Mouse (Mus musculus) thymus, adult 2 months (tissue): ENCODE data around the gene Zscan21. TPM values are rescaled to one million over a fixed set of nuclear protein-coding genes. Genes with fewer than 3 reads are reported as not detected.

Experiments
- DNase-seq: peaks from one replicate; pipeline ENCODE4 v3.0.0; 2021
- H3K27ac ChIP-seq: fragments of 200-500 bp; 2 replicates; pipeline ENCODE4 v1.5.1; 2012; ENCODE audit warnings: low read length, control low read depth; ENCODE audit not compliant: control insufficient read depth, insufficient read depth
- H3K27me3 ChIP-seq: fragments of 200-500 bp; 2 replicates; pipeline ENCODE4 v1.6.1; 2012; ENCODE audit warnings: mild to moderate bottlenecking, low read length, moderate library complexity, mixed read lengths; ENCODE audit not compliant: control insufficient read depth, insufficient read depth
- H3K36me3 ChIP-seq: fragments of 200-500 bp; 2 replicates; pipeline ENCODE4 v1.6.1; 2012; ENCODE audit warnings: mild to moderate bottlenecking, low read length, moderate library complexity; ENCODE audit not compliant: control insufficient read depth, insufficient read depth
- H3K4me1 ChIP-seq: fragments of 200-500 bp; replicated peaks from 2 replicates; pipeline ENCODE4 v1.6.1; 2012; ENCODE audit warnings: low read length; ENCODE audit not compliant: control insufficient read depth, insufficient read depth
- H3K4me3 ChIP-seq: fragments of 200-500 bp; 2 replicates; pipeline ENCODE4 v1.5.1; 2012; ENCODE audit warnings: mild to moderate bottlenecking, low read length, control low read depth, moderate library complexity; ENCODE audit not compliant: control insufficient read depth, insufficient read depth
- CTCF ChIP-seq: fragments of 200-500 bp; IDR thresholded peaks from 2 replicates; pipeline ENCODE4 v1.5.1; 2012; ENCODE audit warnings: mild to moderate bottlenecking, control low read depth, low read length, moderate library complexity, borderline replicate concordance; ENCODE audit not compliant: control insufficient read depth, poor library complexity, insufficient read depth; ENCODE audit errors: extremely low read depth
- POLR2A ChIP-seq: fragments of 200-500 bp; IDR thresholded peaks from 2 replicates; pipeline ENCODE4 v1.6.1; 2012; ENCODE audit warnings: mild to moderate bottlenecking, low read length, control low read depth, moderate library complexity; ENCODE audit not compliant: control insufficient read depth, poor library complexity, insufficient read depth; ENCODE audit errors: extremely low read depth
- WGBS: fragments of 180-500 bp; shearing (Covaris S2); methylation state at CpG from one replicate; pipeline ENCODE4 v1.1.7; 2018; 5-methylcytosine and 5-hydroxymethylcytosine counted together
- polyA plus RNA-seq: library from polyadenylated mRNA; depleted of rRNA; stranded (reverse); fragments of >200 nt; gene quantifications from 2 replicates; pipeline ENCODE4 v1.2.3, GENCODE M21; 2012

Zscan21 gene
- polyA plus RNA-seq, 1 experiment = 13.0 TPM

DNA sequence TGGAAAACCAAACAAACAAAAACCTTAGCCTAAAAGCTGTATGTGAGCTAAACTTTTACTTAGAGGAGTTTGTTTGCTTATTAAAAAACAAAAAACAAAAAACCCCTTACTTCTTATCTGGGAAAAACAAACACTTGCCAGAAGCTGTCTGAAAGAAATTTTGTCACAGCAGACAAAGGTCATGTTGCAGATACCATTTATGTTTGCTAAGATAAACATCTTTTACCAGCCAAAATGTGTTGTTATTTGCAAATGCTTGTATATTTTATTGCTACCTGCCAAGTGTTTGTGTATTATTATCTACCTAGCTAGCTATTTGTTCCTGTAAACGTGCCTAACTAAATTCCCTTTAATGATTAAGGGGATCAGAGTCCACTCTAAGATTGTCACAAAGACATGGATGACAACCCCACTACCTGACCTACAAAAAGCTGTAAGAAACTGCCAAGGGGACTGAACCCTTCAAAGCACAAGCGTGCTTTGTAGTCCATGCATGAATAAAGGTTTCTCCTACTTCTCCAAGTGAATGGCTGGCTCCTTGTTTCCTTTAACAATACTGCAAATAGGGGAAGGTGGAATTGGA lies 33.3 kb upstream of the Zscan21 start:
- Histone ChIP-seq H3K27me3 (no peaks in the 10 kb centered on the region), H3K4me1 (no peaks in the 10 kb centered on the region), H3K4me3 (no peak overlapping the region), H3K27ac (no peak overlapping the region), H3K36me3 (no peaks in the 10 kb centered on the region)
- TF ChIP-seq POLR2A (no peak), CTCF (no peak)
- no peak for DNase-seq
- 71% methylated on average over 2 of the region's 2 CpGs for WGBS

DNA sequence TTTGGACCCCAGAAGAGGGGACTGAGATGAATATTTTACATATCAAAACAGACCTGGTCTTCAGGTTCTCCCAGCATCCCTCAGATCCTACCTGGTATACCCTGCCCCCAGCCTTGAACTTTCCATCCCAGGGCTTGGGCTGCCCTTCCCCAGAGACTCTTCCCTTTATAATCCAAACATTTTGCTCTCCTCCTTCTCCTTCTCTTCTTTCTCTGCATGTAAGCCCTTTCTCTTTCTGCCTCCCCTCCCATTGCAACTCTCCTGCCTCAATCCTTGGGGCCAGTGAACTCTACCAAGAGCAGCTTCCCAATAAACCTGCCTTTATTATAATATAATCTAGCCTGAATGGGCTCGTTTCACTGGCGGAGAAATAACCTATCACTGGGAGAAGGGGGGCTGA lies 32.8 kb upstream of the Zscan21 start:
- no peak for DNase-seq
- Histone ChIP-seq H3K36me3 (no peaks in the 10 kb centered on the region), H3K4me3 (no peak overlapping the region), H3K4me1 (no peaks in the 10 kb centered on the region), H3K27me3 (no peaks in the 10 kb centered on the region), H3K27ac (no peak overlapping the region)
- 96% methylated on average over 2 of the region's 2 CpGs for WGBS
- TF ChIP-seq POLR2A (no peak), CTCF (no peak)

DNA sequence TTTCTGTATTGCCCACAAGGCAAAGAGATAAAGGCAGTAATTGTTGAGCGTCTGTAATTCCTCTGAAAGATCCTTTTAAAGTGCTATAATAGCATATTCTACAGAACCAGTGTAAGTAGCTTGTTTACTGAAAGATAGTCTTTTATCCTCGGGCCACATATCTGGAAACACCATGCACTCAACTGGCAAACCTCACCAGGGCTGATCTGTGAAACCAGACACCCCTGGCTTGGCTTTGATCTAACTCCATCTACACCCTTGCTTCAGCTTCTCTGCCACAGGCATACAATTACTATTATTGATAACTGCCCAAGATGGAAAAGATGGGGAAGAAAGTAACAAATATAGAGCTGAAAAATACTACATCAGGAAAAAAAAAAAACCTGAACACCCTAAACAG lies 32.2 kb upstream of the Zscan21 start:
- Histone ChIP-seq H3K4me1 (no peaks in the 10 kb centered on the region), H3K27me3 (no peaks in the 10 kb centered on the region), H3K27ac (no peak overlapping the region), H3K36me3 (no peaks in the 10 kb centered on the region), H3K4me3 (no peak overlapping the region)
- no peak for DNase-seq
- TF ChIP-seq CTCF (no peak), POLR2A (no peak)
- 66% methylated on average over 2 of the region's 2 CpGs for WGBS

DNA sequence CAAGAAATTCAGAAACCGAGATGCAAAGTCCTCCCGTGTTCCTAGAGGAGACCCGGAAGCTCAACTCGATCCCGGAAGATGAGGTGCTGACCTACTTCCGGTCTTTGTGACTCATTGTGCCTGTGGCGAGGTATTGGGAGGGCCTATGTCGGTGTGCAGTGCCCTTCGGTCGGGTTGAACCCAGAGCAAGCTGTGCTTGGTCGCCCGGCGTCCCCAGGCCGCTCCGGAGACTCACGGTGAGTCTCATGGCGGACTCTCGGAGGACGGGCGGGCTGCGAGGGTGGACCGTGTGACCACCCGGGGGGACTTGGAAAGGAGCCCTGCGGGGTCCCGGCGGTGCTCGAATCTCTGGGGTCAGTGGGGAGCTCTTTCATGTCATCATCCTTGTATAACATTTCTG lies 31.7 kb upstream of the Zscan21 start, which contains the start of gene Zkscan1:
Gene Zkscan1 (plus strand): TSS at position 89 of the 400 bp plus-strand sequence.
- peak; percentile 69 for TF ChIP-seq POLR2A
- TF ChIP-seq CTCF = no peak
- WGBS = 1% methylated on average over 27 of the region's 27 CpGs
- peak; percentile 74 for DNase-seq
- H3K4me3 ChIP-seq = peak within 1 kb of the TSS; percentile 100
- H3K36me3 ChIP-seq = no peaks in the 10 kb centered on the region
- H3K4me1 ChIP-seq = no peaks in the 10 kb centered on the region
- peak within 1 kb of the TSS; percentile 72 for H3K27ac ChIP-seq
- H3K27me3 ChIP-seq = no peaks in the 10 kb centered on the region

DNA sequence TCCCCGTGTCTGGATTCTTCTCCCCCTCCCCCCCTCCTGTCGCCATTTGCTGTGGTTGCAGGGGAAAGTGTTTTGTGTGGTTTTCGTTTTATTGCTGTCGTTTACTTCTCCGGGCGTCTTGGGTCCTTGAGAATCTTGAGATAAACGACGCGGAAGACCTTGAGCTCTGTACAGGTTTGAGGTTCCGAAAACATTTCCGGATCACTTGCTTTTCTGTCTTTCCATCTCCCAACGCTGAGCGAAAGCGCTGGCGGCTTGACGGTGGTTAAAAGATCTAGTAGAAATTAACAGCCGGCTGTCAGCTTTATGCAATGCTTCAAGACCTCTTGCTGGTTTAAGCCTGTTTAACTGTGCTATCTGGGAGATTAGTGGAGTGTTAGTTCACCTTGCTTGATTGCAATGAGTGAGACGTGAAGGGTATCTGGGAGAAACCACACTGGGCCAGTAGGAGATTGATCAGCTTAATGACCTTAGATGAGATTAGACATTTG lies 31.2 kb upstream of the Zscan21 start:
- Histone ChIP-seq H3K27ac (peak overlapping the region; percentile 72), H3K4me3 (peak overlapping the region; percentile 100), H3K36me3 (no peaks in the 10 kb centered on the region), H3K4me1 (no peaks in the 10 kb centered on the region), H3K27me3 (no peaks in the 10 kb centered on the region)
- peak; percentile 23 for DNase-seq
- TF ChIP-seq CTCF (no peak), POLR2A (no peak)
- under 1% methylated on average over 18 of the region's 18 CpGs for WGBS

DNA sequence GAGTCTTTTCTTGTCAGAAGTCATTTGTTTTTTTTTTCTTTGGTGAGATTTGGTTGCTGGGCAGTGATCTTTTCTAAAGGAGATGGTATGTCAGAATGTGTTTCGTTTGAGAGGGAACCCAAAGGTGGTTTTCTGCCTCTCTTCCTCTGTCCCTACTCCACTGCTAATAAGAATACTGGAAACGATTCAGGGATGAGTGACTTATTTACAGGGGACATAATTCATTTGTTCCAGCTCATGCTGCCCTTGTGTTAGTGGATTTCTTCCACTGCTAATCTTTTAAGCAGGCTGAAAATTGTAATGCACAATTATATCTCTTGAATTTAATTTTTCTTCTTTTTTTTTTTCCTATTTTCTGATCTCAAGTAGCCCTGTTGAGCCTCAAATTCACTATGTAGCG lies 29.9 kb upstream of the Zscan21 start:
- no peak for DNase-seq
- Histone ChIP-seq H3K27ac (no peak overlapping the region), H3K27me3 (no peaks in the 10 kb centered on the region), H3K4me1 (no peaks in the 10 kb centered on the region), H3K4me3 (no peak overlapping the region), H3K36me3 (no peaks in the 10 kb centered on the region)
- WGBS = 82% methylated on average over 3 of the region's 3 CpGs
- TF ChIP-seq POLR2A (no peak), CTCF (no peak)

DNA sequence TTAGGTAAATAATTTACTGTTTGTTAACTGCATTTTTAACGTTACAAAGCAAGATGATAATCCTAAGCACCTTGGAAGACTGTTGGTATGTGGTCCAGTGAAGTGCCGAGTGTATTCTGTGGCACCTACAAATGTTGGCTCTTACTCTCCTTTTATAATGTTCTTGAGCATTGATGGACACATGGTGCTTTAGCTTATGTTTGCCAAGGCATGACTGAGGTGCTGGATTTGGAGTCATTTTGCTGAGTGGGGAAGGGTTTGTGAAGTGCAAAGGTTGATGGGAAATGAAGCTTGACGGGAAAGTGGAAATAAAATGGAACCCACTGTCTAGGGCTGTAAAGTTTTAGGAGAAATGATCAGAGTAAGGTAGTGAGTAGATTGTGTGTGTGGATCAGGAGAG lies 28.3 kb upstream of the Zscan21 start:
- no peak for TF ChIP-seq POLR2A
- TF ChIP-seq CTCF = no peak
- DNase-seq = no peak
- Histone ChIP-seq H3K4me1 (no peaks in the 10 kb centered on the region), H3K27me3 (no peaks in the 10 kb centered on the region), H3K27ac (no peak overlapping the region), H3K36me3 (peaks cover 8% of the 10 kb centered on the region), H3K4me3 (no peak overlapping the region)
- WGBS = 95% methylated on average over 3 of the region's 3 CpGs
